Mouse (Mus musculus) heart, adult 2 months (tissue): ENCODE data around the gene Tns4.

ENCODE experiments used
- CTCF ChIP-seq: fragments of 200-600 bp; IDR thresholded peaks from 2 replicates; pipeline ENCODE4 v1.8.1; 2022; ENCODE audit warnings: antibody characterized with exemption, mild to moderate bottlenecking, moderate library complexity
- EP300 ChIP-seq: fragments of 200-500 bp; IDR thresholded peaks from 2 replicates; pipeline ENCODE4 v1.6.1; 2011; ENCODE audit warnings: low read depth, low read length, control low read depth; ENCODE audit not compliant: insufficient read depth

GRCm38 (mm10) chr11:99104609-99105410 is 15.7 kb upstream of the Tns4 start:
- no peak for TF ChIP-seq EP300
- TF ChIP-seq CTCF, result no peak
